Mouse (Mus musculus) hindbrain, embryonic 14.5 days (tissue): ENCODE results near the gene Gm48551. TPM values are rescaled to one million over a fixed set of nuclear protein-coding genes. Genes with fewer than 3 reads are reported as not detected.

Experiments
- ATAC-seq: fragments of 200-750 bp; cut with Nextera tagmentation; 2 replicates; pipeline ENCODE4 v1.8.0; 2017; ENCODE audit warnings: moderate number of reproducible peaks, mild to moderate bottlenecking, moderate TSS enrichment, moderate library complexity; ENCODE audit not compliant: low FRiP score
- DNase-seq: peaks from one replicate; pipeline ENCODE4 v3.0.0-alpha.2; 2015; ENCODE audit warnings: low spot score
- H3K27ac ChIP-seq: fragments of 300-500 bp; sonication (generic); 2 replicates; pipeline ENCODE4 v1.5.1; 2014; ENCODE audit warnings: mild to moderate bottlenecking, moderate library complexity
- H3K27me3 ChIP-seq: fragments of 300-500 bp; sonication (generic); 2 replicates; pipeline ENCODE4 v1.6.1; 2014; ENCODE audit warnings: mild to moderate bottlenecking, low read length, mixed read lengths; ENCODE audit not compliant: control insufficient read depth, insufficient read depth
- H3K36me3 ChIP-seq: fragments of 300-500 bp; sonication (generic); replicated peaks from 2 replicates; pipeline ENCODE4 v1.6.1; 2014; ENCODE audit not compliant: control insufficient read depth, insufficient read depth
- H3K4me1 ChIP-seq: fragments of 300-500 bp; sonication (generic); replicated peaks from 2 replicates; pipeline ENCODE4 v1.6.1; 2014; ENCODE audit warnings: antibody characterized with exemption, low read length, mixed read lengths; ENCODE audit not compliant: control insufficient read depth, insufficient read depth
- H3K4me2 ChIP-seq: fragments of 300-500 bp; sonication (generic); replicated peaks from 2 replicates; pipeline ENCODE4 v1.6.1; 2014; ENCODE audit warnings: mild to moderate bottlenecking, moderate library complexity
- H3K4me3 ChIP-seq: fragments of 300-500 bp; sonication (generic); replicated peaks from 2 replicates; pipeline ENCODE4 v1.5.1; 2014; ENCODE audit warnings: mild to moderate bottlenecking, low read length
- H3K9ac ChIP-seq: fragments of 300-500 bp; sonication (generic); 2 replicates; pipeline ENCODE4 v1.6.1; 2014
- H3K9me3 ChIP-seq: fragments of 300-500 bp; sonication (generic); 2 replicates; pipeline ENCODE4 v1.6.1; 2016; ENCODE audit warnings: low read length; ENCODE audit not compliant: control insufficient read depth
- whole genome bisulfite sequencing: fragments of 180-500 bp; shearing (Covaris S2); extraction: QIAGEN DNeasy Blood & Tissue Kit; methylation state at CpG from one replicate; pipeline ENCODE4 v1.1.7; 2014; 5-methylcytosine and 5-hydroxymethylcytosine counted together
- polyA plus RNA-seq: library from polyadenylated mRNA; unstranded; fragments of >200 nt; fragmentation: Nextera tagmentation; extraction: Ambion mirVana; gene quantifications from 2 replicates; pipeline ENCODE4 v1.2.1, GENCODE M21; 2014

The Gm48551 gene
- polyA plus RNA-seq, 1 experiment from 2014 or later, result 5.7 TPM

DNA sequence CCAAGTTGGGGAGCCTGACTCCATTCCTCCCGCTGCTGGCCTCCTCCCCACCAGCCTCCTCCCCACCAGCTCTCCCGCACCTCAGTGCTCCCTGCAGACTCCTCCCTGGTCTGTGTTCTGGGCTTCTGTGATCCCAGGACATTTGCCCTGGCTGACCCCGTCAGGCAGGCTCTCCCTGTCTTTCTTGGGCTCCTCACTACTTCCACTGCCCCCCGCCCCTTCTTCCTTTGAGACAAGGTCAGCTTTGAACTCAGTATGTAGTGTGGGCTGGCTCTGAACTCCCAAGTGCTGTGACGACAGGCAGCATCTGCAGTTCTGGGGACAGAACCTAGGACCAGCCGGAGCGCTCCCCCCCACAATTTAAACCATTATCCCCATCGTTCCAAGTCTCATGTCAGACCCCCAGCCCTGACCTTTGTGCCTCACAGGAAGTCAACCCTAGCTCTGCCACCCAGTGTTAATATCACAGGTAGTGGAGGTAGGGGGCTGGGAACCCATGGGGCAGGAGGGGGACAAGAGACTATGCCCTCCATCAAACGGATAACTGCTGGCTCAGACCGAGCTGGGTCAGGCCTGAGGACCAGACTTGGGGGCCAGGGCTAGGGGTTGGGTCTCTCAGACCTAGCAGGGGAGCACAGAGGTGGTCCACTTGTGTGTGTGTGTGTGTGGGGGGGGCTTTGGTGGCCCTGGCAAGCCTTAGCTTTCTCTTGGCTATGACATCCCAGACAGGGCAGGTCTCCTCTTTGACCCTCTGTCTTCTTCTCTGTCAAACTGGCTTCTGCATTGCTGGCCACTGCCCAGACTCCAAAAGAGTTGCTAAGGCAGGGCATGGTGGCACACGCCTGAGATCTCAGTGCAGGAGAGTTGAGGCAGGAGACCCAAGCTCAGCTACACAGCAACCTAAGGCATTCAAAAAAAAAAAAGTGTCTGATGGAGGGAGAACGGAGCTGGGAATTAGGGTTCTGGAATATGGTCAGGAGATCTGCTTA lies 33.3 kb downstream of the Gm48551 start:
- Histone ChIP-seq H3K27me3 (no peaks in the 10 kb centered on the region), H3K27ac (peak overlapping the region; percentile 55; the same call in 1 of the 2 replicates), H3K4me2 (peak overlapping the region; percentile 44), H3K9ac (no peak overlapping the region), H3K9me3 (no peaks in the 10 kb centered on the region), H3K4me3 (peak overlapping the region; percentile 13; the same call in 1 of the 2 replicates), H3K36me3 (peaks cover 12% of the 10 kb centered on the region; the same call in 1 of the 2 replicates), H3K4me1 (peaks cover 28% of the 10 kb centered on the region)
- WGBS, result 44% methylated on average over 12 of the region's 12 CpGs
- DNase-seq, result no peak
- ATAC-seq, result no peak

- Histone ChIP-seq H3K27me3 (no peaks in the 10 kb centered on the region), H3K36me3 (peaks cover 12% of the 10 kb centered on the region; the same call in 1 of the 2 replicates), H3K4me1 (peaks cover 27% of the 10 kb centered on the region), H3K4me3 (no peak overlapping the region), H3K9me3 (no peaks in the 10 kb centered on the region), H3K4me2 (no peak overlapping the region), H3K27ac (no peak overlapping the region), H3K9ac (no peak overlapping the region)
- 45% methylated on average over 11 of the region's 11 CpGs for WGBS
- ATAC-seq, result no peak
- DNase-seq, result no peak
These were observed 34.2 kb downstream of the Gm48551 start for GRCm38 (mm10) chr10:81418216-81419070.

- WGBS, result 92% methylated on average over 10 of the region's 10 CpGs
- H3K9me3 ChIP-seq, result no peaks in the 10 kb centered on the region
- no peak for DNase-seq
- H3K27ac ChIP-seq, result no peak overlapping the region
- peaks cover 2% of the 10 kb centered on the region; the same call in 1 of the 2 replicates for H3K27me3 ChIP-seq
- peaks cover 12% of the 10 kb centered on the region; the same call in 1 of the 2 replicates for H3K36me3 ChIP-seq
- H3K4me2 ChIP-seq, result no peak overlapping the region
- H3K9ac ChIP-seq, result no peak overlapping the region
- H3K4me3 ChIP-seq, result no peak overlapping the region
- no peak for ATAC-seq
- peaks cover 19% of the 10 kb centered on the region for H3K4me1 ChIP-seq
These were observed 35.1 kb downstream of the Gm48551 start for GRCm38 (mm10) chr10:81419111-81419928.

GRCm38 (mm10) chr10:81420191-81420767 lies 36.0 kb downstream of the Gm48551 start:
- Histone ChIP-seq H3K27me3 (peaks cover 8% of the 10 kb centered on the region), H3K9me3 (no peaks in the 10 kb centered on the region), H3K4me3 (no peak overlapping the region), H3K9ac (no peak overlapping the region), H3K4me1 (peaks cover 20% of the 10 kb centered on the region), H3K27ac (no peak overlapping the region), H3K36me3 (peaks cover 12% of the 10 kb centered on the region; the same call in 1 of the 2 replicates), H3K4me2 (no peak overlapping the region)
- no peak for ATAC-seq
- 86% methylated on average over 40 of the region's 40 CpGs for WGBS
- no peak for DNase-seq

- 77% methylated on average over 4 of the region's 4 CpGs for WGBS
These were observed 37.0 kb downstream of the Gm48551 start for GRCm38 (mm10) chr10:81421041-81421796.

GRCm38 (mm10) chr10:81421797-81422100 lies 37.5 kb downstream of the Gm48551 start:
- Histone ChIP-seq H3K4me3 (no peak overlapping the region), H3K27me3 (peaks cover 18% of the 10 kb centered on the region), H3K9me3 (no peaks in the 10 kb centered on the region), H3K36me3 (peaks cover 12% of the 10 kb centered on the region; the same call in 1 of the 2 replicates), H3K4me1 (peaks cover 35% of the 10 kb centered on the region), H3K9ac (no peak overlapping the region), H3K4me2 (no peak overlapping the region), H3K27ac (no peak overlapping the region)
- ATAC-seq (no peak), DNase-seq (no peak)
- WGBS, result 79% methylated on average over 4 of the region's 5 CpGs

More at GRCm38 (mm10) chr10:81421041-81421796, 37.0 kb downstream of the Gm48551 start:
- peaks cover 30% of the 10 kb centered on the region for H3K4me1 ChIP-seq
- H3K4me3 ChIP-seq, result no peak overlapping the region
- peaks cover 12% of the 10 kb centered on the region; the same call in 1 of the 2 replicates for H3K36me3 ChIP-seq
- no peaks in the 10 kb centered on the region for H3K9me3 ChIP-seq
- no peak overlapping the region for H3K4me2 ChIP-seq
- no peak overlapping the region for H3K27ac ChIP-seq
- no peak overlapping the region for H3K9ac ChIP-seq
- ATAC-seq (no peak), DNase-seq (no peak)
- peaks cover 15% of the 10 kb centered on the region for H3K27me3 ChIP-seq

- no peak for DNase-seq
These were observed 37.9 kb downstream of the Gm48551 start for GRCm38 (mm10) chr10:81422191-81422590.

More at GRCm38 (mm10) chr10:81422191-81422590, 37.9 kb downstream of the Gm48551 start:
- H3K9me3 ChIP-seq, result no peaks in the 10 kb centered on the region
- no peak overlapping the region for H3K4me3 ChIP-seq
- no peak overlapping the region for H3K9ac ChIP-seq
- H3K4me2 ChIP-seq, result no peak overlapping the region
- H3K4me1 ChIP-seq, result peaks cover 38% of the 10 kb centered on the region
- peaks cover 22% of the 10 kb centered on the region for H3K27me3 ChIP-seq
- ATAC-seq, result no peak
- H3K27ac ChIP-seq, result no peak overlapping the region
- WGBS, result 91% methylated on average over 6 of the region's 6 CpGs
- H3K36me3 ChIP-seq, result peaks cover 12% of the 10 kb centered on the region; the same call in 1 of the 2 replicates
